Mouse (Mus musculus) hindbrain, embryonic 14.5 days (tissue): Measurements from ENCODE around the gene Klf12. TPM values are rescaled to one million over a fixed set of nuclear protein-coding genes. Genes with fewer than 3 reads are reported as not detected.

Source experiments
- ATAC-seq: fragments of 200-750 bp; cut with Nextera tagmentation; 2 replicates; pipeline ENCODE4 v1.8.0; 2017; ENCODE audit warnings: moderate number of reproducible peaks, mild to moderate bottlenecking, moderate TSS enrichment, moderate library complexity; ENCODE audit not compliant: low FRiP score
- DNase-seq: peaks from one replicate; pipeline ENCODE4 v3.0.0-alpha.2; 2015; ENCODE audit warnings: low spot score
- H3K27ac ChIP-seq: fragments of 300-500 bp; sonication (generic); 2 replicates; pipeline ENCODE4 v1.5.1; 2014; ENCODE audit warnings: mild to moderate bottlenecking, moderate library complexity
- H3K27me3 ChIP-seq: fragments of 300-500 bp; sonication (generic); 2 replicates; pipeline ENCODE4 v1.6.1; 2014; ENCODE audit warnings: mild to moderate bottlenecking, low read length, mixed read lengths; ENCODE audit not compliant: control insufficient read depth, insufficient read depth
- H3K36me3 ChIP-seq: fragments of 300-500 bp; sonication (generic); replicated peaks from 2 replicates; pipeline ENCODE4 v1.6.1; 2014; ENCODE audit not compliant: control insufficient read depth, insufficient read depth
- H3K4me1 ChIP-seq: fragments of 300-500 bp; sonication (generic); replicated peaks from 2 replicates; pipeline ENCODE4 v1.6.1; 2014; ENCODE audit warnings: antibody characterized with exemption, low read length, mixed read lengths; ENCODE audit not compliant: control insufficient read depth, insufficient read depth
- H3K4me2 ChIP-seq: fragments of 300-500 bp; sonication (generic); replicated peaks from 2 replicates; pipeline ENCODE4 v1.6.1; 2014; ENCODE audit warnings: mild to moderate bottlenecking, moderate library complexity
- H3K4me3 ChIP-seq: fragments of 300-500 bp; sonication (generic); replicated peaks from 2 replicates; pipeline ENCODE4 v1.5.1; 2014; ENCODE audit warnings: mild to moderate bottlenecking, low read length
- H3K9ac ChIP-seq: fragments of 300-500 bp; sonication (generic); 2 replicates; pipeline ENCODE4 v1.6.1; 2014
- H3K9me3 ChIP-seq: fragments of 300-500 bp; sonication (generic); 2 replicates; pipeline ENCODE4 v1.6.1; 2016; ENCODE audit warnings: low read length; ENCODE audit not compliant: control insufficient read depth
- WGBS: fragments of 180-500 bp; shearing (Covaris S2); extraction: QIAGEN DNeasy Blood & Tissue Kit; methylation state at CpG from one replicate; pipeline ENCODE4 v1.1.7; 2014; 5-methylcytosine and 5-hydroxymethylcytosine counted together
- polyA plus RNA-seq: library from polyadenylated mRNA; unstranded; fragments of >200 nt; fragmentation: Nextera tagmentation; extraction: Ambion mirVana; gene quantifications from 2 replicates; pipeline ENCODE4 v1.2.1, GENCODE M21; 2014

The Klf12 gene
- polyA plus RNA-seq, 1 experiment from 2014 or later = 46.0 TPM

DNA sequence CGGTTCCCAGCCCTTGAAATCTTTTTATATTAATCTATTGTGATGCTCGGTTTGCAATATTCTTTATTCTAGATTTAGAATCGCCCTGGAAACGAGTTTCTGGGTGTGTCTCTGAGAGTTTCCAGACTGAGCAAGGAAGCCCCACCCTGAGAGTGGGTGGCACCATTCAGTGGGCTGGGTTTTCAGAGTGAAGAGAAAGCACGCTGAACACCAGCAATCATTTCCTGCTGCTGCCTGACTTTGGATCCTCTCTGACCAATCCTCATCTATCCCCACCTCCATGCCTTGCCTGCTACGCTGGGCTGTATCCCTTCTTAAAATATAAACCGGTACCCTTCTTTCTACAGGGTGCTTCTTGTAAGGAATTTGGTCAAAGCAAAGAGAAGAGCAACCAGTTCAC is 71.4 kb downstream of the Klf12 start:
- no peak overlapping the region for H3K27ac ChIP-seq
- DNase-seq = no peak
- 83% methylated on average over 7 of the region's 7 CpGs for WGBS

DNA sequence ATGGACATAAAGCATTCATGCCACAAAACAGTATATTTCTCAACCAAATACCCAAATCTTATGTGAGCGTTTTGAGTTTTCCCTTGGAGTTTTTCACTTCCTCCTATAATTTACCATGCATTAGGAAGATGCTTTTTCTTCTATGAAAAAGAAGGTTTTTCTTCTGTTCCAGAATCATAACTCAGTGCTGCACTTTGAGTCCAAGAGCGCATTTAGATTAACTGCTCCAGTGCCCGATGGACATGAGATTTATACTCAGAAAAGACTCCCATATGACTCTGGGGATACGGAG is 72.7 kb downstream of the Klf12 start:
- Histone ChIP-seq H3K27me3 (no peaks in the 10 kb centered on the region), H3K27ac (no peak overlapping the region)

More for the DNA sequence above, 71.4 kb downstream of the Klf12 start:
- Histone ChIP-seq H3K4me2 (no peak overlapping the region), H3K4me3 (no peak overlapping the region), H3K36me3 (no peaks in the 10 kb centered on the region), H3K4me1 (peaks cover 13% of the 10 kb centered on the region), H3K27me3 (no peaks in the 10 kb centered on the region), H3K9me3 (no peaks in the 10 kb centered on the region), H3K9ac (no peak overlapping the region)
- no peak for ATAC-seq

DNA sequence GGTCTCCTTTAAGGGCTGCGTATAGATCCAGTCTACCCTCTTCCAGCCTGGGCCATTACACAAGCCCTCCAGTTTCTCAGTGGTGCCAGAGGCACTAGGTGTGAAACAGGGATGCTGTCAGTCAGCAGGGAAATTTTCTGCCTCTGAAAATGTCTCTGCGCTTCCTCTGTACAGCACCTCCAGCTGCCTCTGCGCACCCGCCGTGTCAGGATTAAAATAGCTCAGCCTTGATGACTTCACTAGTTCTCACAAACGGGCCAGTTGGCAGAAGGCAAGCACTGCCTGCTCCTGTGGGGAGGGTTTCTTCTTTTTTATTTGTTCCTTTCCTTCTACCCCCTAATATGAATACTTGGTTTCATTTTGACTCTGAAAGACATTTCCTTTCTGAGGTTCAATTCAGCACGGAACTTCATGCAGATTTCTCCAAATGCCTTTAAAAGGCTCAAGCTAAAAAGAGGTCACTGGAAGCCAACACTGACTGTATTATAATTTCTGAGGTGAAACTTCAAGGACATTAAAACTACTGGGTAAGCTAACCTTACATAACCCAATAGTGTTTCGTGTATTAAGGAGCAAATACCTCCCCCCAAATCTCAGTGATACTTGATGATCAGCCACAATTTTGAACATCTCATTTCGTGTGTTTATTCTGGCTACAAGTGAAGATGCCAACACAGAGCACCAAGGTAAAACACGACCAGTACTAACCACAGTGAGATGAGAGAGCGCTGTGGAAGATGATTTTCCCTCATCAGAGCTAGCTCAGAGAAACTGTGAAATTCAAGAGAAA is 73.2 kb downstream of the Klf12 start:
- ATAC-seq (peak; percentile 47; the same call in 1 of the 2 replicates), DNase-seq (peak; percentile 39)
- Histone ChIP-seq H3K27ac (no peak overlapping the region), H3K9ac (no peak overlapping the region), H3K4me3 (no peak overlapping the region), H3K36me3 (no peaks in the 10 kb centered on the region), H3K4me2 (no peak overlapping the region), H3K9me3 (no peaks in the 10 kb centered on the region), H3K4me1 (peaks cover 13% of the 10 kb centered on the region), H3K27me3 (no peaks in the 10 kb centered on the region)
- 59% methylated on average over 11 of the region's 11 CpGs for WGBS

More for the DNA sequence above, 72.7 kb downstream of the Klf12 start:
- Histone ChIP-seq H3K9ac (no peak overlapping the region), H3K36me3 (no peaks in the 10 kb centered on the region), H3K4me2 (no peak overlapping the region), H3K4me3 (no peak overlapping the region), H3K4me1 (peaks cover 13% of the 10 kb centered on the region), H3K9me3 (no peaks in the 10 kb centered on the region)
- no peak for DNase-seq
- ATAC-seq = no peak
- 73% methylated on average over 4 of the region's 4 CpGs for WGBS

DNA sequence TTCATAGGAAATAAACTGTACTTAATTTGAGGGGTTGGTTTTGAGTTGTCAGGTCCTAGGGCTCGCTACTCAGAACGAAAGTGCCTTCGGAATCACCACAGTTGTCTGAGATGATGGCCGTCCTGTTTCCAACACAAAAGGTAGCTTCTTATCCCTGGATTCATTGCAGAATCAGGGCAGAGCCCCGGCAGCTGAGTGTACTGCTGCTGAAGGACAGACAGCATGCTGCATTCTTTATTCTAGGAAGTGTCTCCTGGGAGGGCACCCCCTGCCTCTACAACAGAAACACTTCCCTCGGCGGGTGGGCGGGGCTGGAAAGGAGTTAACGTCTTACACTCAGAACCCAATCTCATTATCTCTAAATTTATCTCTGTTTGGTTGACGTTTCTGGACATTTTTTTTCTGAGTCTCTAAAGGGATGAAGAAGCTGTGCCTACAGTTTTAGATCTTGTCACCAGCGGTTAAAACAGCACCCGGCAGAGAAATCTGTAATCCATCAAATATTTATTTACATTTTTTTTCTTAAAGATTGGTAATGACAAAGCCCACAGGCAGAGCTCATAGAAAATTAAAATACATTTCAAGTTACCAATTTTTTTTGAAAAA is 74.6 kb downstream of the Klf12 start:
- DNase-seq (no peak), ATAC-seq (no peak)
- peaks cover 13% of the 10 kb centered on the region for H3K4me1 ChIP-seq
- H3K27me3 ChIP-seq = no peaks in the 10 kb centered on the region
- no peaks in the 10 kb centered on the region for H3K9me3 ChIP-seq
- H3K27ac ChIP-seq = no peak overlapping the region
- no peaks in the 10 kb centered on the region for H3K36me3 ChIP-seq
- H3K9ac ChIP-seq = no peak overlapping the region
- H3K4me2 ChIP-seq = no peak overlapping the region
- no peak overlapping the region for H3K4me3 ChIP-seq
- WGBS = 24% methylated on average over 12 of the region's 12 CpGs

DNA sequence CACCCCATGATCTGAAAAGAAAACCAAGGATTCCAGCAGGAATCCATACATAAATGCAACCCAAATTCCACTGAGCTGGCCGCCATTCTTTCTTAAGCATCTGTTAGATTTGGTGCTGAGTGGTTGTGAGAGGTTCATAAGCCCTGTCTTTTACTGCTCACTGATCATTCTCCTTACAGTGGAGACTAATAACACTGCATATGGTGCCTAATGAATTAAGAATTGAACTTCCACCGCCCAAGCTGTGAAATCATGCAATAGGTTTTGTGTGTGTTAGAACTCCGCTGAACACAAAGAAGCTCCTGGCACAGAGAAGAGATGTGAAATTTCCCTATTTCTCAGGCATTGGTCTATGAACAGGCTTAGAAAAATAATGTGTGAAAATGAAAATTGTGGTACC is 77.4 kb downstream of the Klf12 start:
- WGBS = 83% methylated on average over 3 of the region's 3 CpGs
- ATAC-seq = no peak
- no peak overlapping the region for H3K9ac ChIP-seq
- H3K4me3 ChIP-seq = no peak overlapping the region
- no peak overlapping the region for H3K4me2 ChIP-seq
- peaks cover 13% of the 10 kb centered on the region for H3K4me1 ChIP-seq
- no peaks in the 10 kb centered on the region for H3K27me3 ChIP-seq
- H3K27ac ChIP-seq = no peak overlapping the region
- H3K36me3 ChIP-seq = no peaks in the 10 kb centered on the region
- no peak for DNase-seq
- no peaks in the 10 kb centered on the region for H3K9me3 ChIP-seq

DNA sequence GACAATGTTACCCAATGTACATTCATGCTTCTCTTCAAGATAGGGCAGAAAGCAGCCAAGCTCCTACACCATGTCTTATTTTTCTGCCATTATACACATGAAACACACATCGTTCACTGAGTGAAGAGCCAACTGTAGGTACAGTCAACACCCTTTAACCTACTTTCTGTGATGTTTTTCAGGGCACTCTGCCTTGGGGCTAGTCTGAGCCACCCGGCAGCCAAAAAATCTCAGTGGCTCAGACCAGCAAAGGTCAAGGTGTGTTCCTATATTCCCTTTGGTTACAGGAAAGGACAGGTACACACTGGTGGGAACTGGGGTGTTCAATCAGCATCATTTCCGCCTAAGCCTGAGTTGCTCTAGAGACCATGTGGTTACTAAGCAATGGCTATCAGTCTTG is 78.3 kb downstream of the Klf12 start:
- DNase-seq = no peak
- Histone ChIP-seq H3K4me1 (peaks cover 13% of the 10 kb centered on the region), H3K9me3 (no peaks in the 10 kb centered on the region), H3K9ac (no peak overlapping the region), H3K27me3 (no peaks in the 10 kb centered on the region), H3K4me2 (no peak overlapping the region), H3K4me3 (no peak overlapping the region), H3K36me3 (no peaks in the 10 kb centered on the region), H3K27ac (no peak overlapping the region)
- ATAC-seq = no peak
- 95% methylated on average over 3 of the region's 3 CpGs for WGBS

DNA sequence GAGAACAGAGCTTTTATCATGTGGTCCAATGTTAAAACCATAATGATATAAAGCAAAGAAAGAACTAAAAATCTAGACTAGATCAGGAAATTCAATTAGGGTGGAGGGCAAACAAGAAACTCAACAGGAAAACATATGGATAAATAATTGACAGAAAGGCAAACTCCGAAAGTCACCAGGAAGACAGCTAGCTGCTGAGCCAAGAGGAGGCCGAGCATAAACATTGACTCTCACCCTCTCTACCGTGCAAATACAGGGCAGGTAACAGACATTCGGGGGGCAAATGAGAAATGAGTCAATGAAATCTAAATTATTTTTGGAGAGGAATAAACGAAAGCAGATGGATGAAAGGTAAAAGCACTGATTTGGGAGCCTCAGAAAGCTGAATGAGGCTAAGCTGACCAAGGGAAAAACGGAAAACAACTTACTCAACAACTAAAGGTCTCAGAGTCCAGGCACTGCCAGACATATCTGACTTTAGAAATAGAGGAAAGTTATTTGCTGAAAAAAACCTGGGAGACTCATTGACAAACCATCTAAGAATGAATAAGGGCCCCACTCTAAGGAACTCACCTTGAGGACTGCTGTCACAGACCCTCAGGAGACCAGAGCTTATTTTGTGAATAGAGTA is 84.3 kb downstream of the Klf12 start:
- Histone ChIP-seq H3K4me2 (no peak overlapping the region), H3K9ac (no peak overlapping the region), H3K4me3 (no peak overlapping the region), H3K36me3 (0 out of 2 replicates have a peak, but pooled peaks cover 4% of the 10 kb centered on the region), H3K27me3 (no peaks in the 10 kb centered on the region), H3K4me1 (no peaks in the 10 kb centered on the region), H3K27ac (no peak overlapping the region), H3K9me3 (no peaks in the 10 kb centered on the region)
- no peak for ATAC-seq
- WGBS = 94% methylated on average over 6 of the region's 6 CpGs
- DNase-seq = no peak

DNA sequence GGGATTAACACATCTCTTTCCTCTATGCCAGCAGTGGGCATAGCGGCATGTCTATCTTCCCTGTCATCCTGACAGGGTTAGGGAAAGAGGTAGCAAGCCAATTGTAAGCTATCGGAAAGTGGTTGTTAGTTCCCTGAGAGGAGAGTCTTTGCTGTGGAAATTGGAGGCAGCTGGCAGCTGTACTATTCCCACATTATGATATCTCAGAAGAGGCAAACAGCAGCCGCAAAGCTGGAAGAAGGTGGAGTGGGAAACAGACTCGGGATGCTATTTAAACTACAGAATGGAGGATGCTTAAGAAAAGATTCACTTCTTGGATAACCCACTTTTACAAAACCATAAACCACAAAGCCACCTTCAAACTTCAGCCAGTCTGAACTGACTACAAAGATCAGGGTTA is 85.8 kb downstream of the Klf12 start:
- Histone ChIP-seq H3K27me3 (no peaks in the 10 kb centered on the region), H3K4me3 (no peak overlapping the region), H3K27ac (no peak overlapping the region), H3K36me3 (0 out of 2 replicates have a peak, but pooled peaks cover 4% of the 10 kb centered on the region), H3K9me3 (no peaks in the 10 kb centered on the region), H3K4me1 (no peaks in the 10 kb centered on the region), H3K9ac (no peak overlapping the region), H3K4me2 (no peak overlapping the region)
- WGBS = 94% methylated on average over 4 of the region's 4 CpGs
- DNase-seq = no peak
- no peak for ATAC-seq

DNA sequence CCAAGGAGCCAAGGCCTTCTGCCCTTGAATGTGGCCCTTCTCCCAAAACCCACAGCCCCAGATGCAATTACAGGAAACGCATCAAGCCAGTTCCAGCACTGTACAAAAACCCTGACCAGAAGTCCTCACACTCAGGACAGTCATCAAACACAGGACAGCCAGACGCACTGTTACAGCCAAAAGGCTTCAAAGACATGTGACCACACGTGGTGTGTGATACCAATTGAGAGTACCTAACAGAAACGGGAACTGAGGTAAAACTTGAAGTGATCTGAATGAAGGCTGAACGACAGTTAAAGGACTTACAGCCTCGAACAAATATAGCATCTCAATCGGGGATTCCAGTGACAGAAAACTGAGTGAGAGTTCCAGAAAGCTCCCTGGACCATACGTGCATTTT is 87.3 kb downstream of the Klf12 start:
- DNase-seq = no peak
- Histone ChIP-seq H3K9ac (no peak overlapping the region), H3K27ac (no peak overlapping the region), H3K4me2 (no peak overlapping the region), H3K27me3 (no peaks in the 10 kb centered on the region), H3K4me1 (no peaks in the 10 kb centered on the region), H3K9me3 (no peaks in the 10 kb centered on the region), H3K4me3 (no peak overlapping the region), H3K36me3 (0 out of 2 replicates have a peak, but pooled peaks cover 4% of the 10 kb centered on the region)
- 97% methylated on average over 8 of the region's 8 CpGs for WGBS
- no peak for ATAC-seq
